30 mouse cellular contexts compared by ENCODE assay signal in genomic region chr11:121118577-121118976, GRCm38 (mm10). TPM values are rescaled to one million over a fixed set of nuclear protein-coding genes. Genes with fewer than 3 reads are reported as not detected.
DNase-seq lines count a peak whose midpoint lies in the region; ATAC-seq and TF ChIP-seq lines count a peak whose summit lies in the region.
"Had no signal": no experiment of that assay in that cellular context is flagged by ENCODE, and none has a peak within 500 bp of the region (broad histone marks: within the 10 kb centered on the region; RNA-seq: fewer than 3 reads in every experiment).

Gene Tex19.2, minus strand, starts transcription at chr11:121118677.

- H3K9ac ChIP-seq in forebrain, embryonic 13.5 days, result no peak within 1 kb of the TSS
- no peak within 1 kb of the TSS for H3K9ac ChIP-seq in midbrain, postnatal 0 days (replicated peaks; ENCODE audit: low read length, poor library complexity, severe bottlenecking)
- H3K9ac ChIP-seq: embryonic facial prominence, embryonic 13.5 days; embryonic facial prominence, embryonic 15.5 days had no signal

- 61% methylated on average over 3 of the region's 3 CpGs for WGBS in forebrain, embryonic 10.5 days
- WGBS in forebrain, embryonic 13.5 days, result 41% methylated on average over 3 of the region's 3 CpGs
- WGBS in midbrain, embryonic 10.5 days, result 75% methylated on average over 3 of the region's 3 CpGs
- WGBS in midbrain, postnatal 0 days, result 60% methylated on average over 3 of the region's 3 CpGs

- DNase-seq in forebrain, embryonic 10.5 days (ENCODE audit: extremely low spot score, low spot score), result no peak
- no peak for DNase-seq in midbrain, embryonic 10.5 days (ENCODE audit: low spot score)
- DNase-seq in midbrain, postnatal 0 days (ENCODE audit: low spot score), result no peak
- DNase-seq in G1E (ENCODE audit: low spot score), result no peak
- no peak for DNase-seq in lung, postnatal 4 days
- DNase-seq: adrenal gland, adult 8-10 months; adrenal gland, postnatal 14 days; adrenal gland, postnatal 36 days; B cell, adult 2 months; cerebellum, adult 11-12 months; cerebellum, adult 2 months; cerebellum, adult 9-10 months; cerebellum, postnatal 10 days; cerebellum, postnatal 25 days; embryo, embryonic 11 days had no signal

- peak within 1 kb of the TSS; percentile 15; the same call in 1 of the 2 replicates for H3K27ac ChIP-seq in forebrain, embryonic 10.5 days
- H3K27ac ChIP-seq in forebrain, embryonic 13.5 days, result no peak within 1 kb of the TSS
- H3K27ac ChIP-seq in midbrain, embryonic 10.5 days (replicated peaks), result 0 out of 2 replicates have a peak within 1 kb of the TSS, but pooled peaks have one; percentile 13
- no peak within 1 kb of the TSS for H3K27ac ChIP-seq in midbrain, postnatal 0 days (ENCODE audit: low read depth, low read length)
- H3K27ac ChIP-seq: embryonic facial prominence, embryonic 13.5 days; embryonic facial prominence, embryonic 15.5 days had no signal

- H3K4me2 ChIP-seq in forebrain, embryonic 13.5 days, result no peak within 1 kb of the TSS
- H3K4me2 ChIP-seq in midbrain, postnatal 0 days (ENCODE audit: low read depth, low read length, poor library complexity, severe bottlenecking), result no peak within 1 kb of the TSS
- H3K4me2 ChIP-seq: embryonic facial prominence, embryonic 13.5 days; embryonic facial prominence, embryonic 15.5 days had no signal

- no peak within 1 kb of the TSS for H3K4me3 ChIP-seq in forebrain, embryonic 10.5 days
- no peak within 1 kb of the TSS for H3K4me3 ChIP-seq in forebrain, embryonic 13.5 days
- no peak within 1 kb of the TSS for H3K4me3 ChIP-seq in midbrain, embryonic 10.5 days
- H3K4me3 ChIP-seq in midbrain, postnatal 0 days (ENCODE audit: low read depth, low read length), result no peak within 1 kb of the TSS
- H3K4me3 ChIP-seq in G1E (ENCODE audit: low read depth, low read length), result peak within 1 kb of the TSS; percentile 73
- H3K4me3 ChIP-seq: embryonic facial prominence, embryonic 13.5 days; embryonic facial prominence, embryonic 15.5 days; erythroblast, embryonic 14.5 days had no signal

- ATAC-seq in forebrain, embryonic 13.5 days, result no peak
- no peak for ATAC-seq in midbrain, postnatal 0 days (ENCODE audit: low FRiP score)
- ATAC-seq in G1E (ENCODE audit: extremely low read depth, insufficient number of reproducible peaks, low FRiP score, poor library complexity, severe bottlenecking), result no peak
- ATAC-seq: activated CD4-positive, CD25-positive, alpha-beta regulatory T cell, adult 4 months; CD4-positive, CD25-positive, alpha-beta regulatory T cell, adult 4 months; forebrain, embryonic 14.5 days; forebrain, embryonic 16.5 days; Patski had no signal

- H3K27me3 ChIP-seq in forebrain, embryonic 10.5 days (ENCODE audit: poor library complexity, severe bottlenecking), result no peaks in the 10 kb centered on the region
- H3K27me3 ChIP-seq in forebrain, embryonic 13.5 days, result no peaks in the 10 kb centered on the region
- no peaks in the 10 kb centered on the region for H3K27me3 ChIP-seq in midbrain, embryonic 10.5 days (ENCODE audit: low read depth, poor library complexity, severe bottlenecking)
- no peaks in the 10 kb centered on the region for H3K27me3 ChIP-seq in midbrain, postnatal 0 days (ENCODE audit: insufficient read depth, low read length)
- 0 out of 2 replicates have a peak, but pooled peaks cover 4% of the 10 kb centered on the region for H3K27me3 ChIP-seq in G1E (ENCODE audit: insufficient read depth, low read length)
- H3K27me3 ChIP-seq: CH12.LX; embryonic facial prominence, embryonic 13.5 days; embryonic facial prominence, embryonic 15.5 days; Patski had no signal

- TF ChIP-seq CTCF in midbrain, postnatal 0 days (IDR thresholded peaks at IDR 0.05), result no peak
- TF ChIP-seq CTCF in G1E (IDR thresholded peaks at IDR 0.05; ENCODE audit: low read depth, low read length), result no peak

- H3K36me3 ChIP-seq in forebrain, embryonic 10.5 days (replicated peaks), result no peaks in the 10 kb centered on the region
- no peaks in the 10 kb centered on the region for H3K36me3 ChIP-seq in forebrain, embryonic 13.5 days (ENCODE audit: poor library complexity, severe bottlenecking)
- H3K36me3 ChIP-seq in midbrain, embryonic 10.5 days, result no peaks in the 10 kb centered on the region
- no peaks in the 10 kb centered on the region for H3K36me3 ChIP-seq in midbrain, postnatal 0 days (ENCODE audit: insufficient read depth, low read length)
- peaks cover 29% of the 10 kb centered on the region for H3K36me3 ChIP-seq in G1E (replicated peaks)
- H3K36me3 ChIP-seq: embryonic facial prominence, embryonic 13.5 days; embryonic facial prominence, embryonic 15.5 days had no signal

- no peaks in the 10 kb centered on the region for H3K9me3 ChIP-seq in forebrain, embryonic 10.5 days
- no peaks in the 10 kb centered on the region for H3K9me3 ChIP-seq in forebrain, embryonic 13.5 days (replicated peaks)
- H3K9me3 ChIP-seq in midbrain, embryonic 10.5 days (replicated peaks), result no peaks in the 10 kb centered on the region
- no peaks in the 10 kb centered on the region for H3K9me3 ChIP-seq in midbrain, postnatal 0 days (ENCODE audit: low read length)
- no peaks in the 10 kb centered on the region for H3K9me3 ChIP-seq in G1E (replicated peaks)
- H3K9me3 ChIP-seq: embryonic facial prominence, embryonic 13.5 days; embryonic facial prominence, embryonic 15.5 days had no signal

- H3K4me1 ChIP-seq in forebrain, embryonic 10.5 days, result peaks cover 16% of the 10 kb centered on the region
- 0 out of 2 replicates have a peak, but pooled peaks cover 3% of the 10 kb centered on the region for H3K4me1 ChIP-seq in forebrain, embryonic 13.5 days
- 0 out of 2 replicates have a peak, but pooled peaks cover 2% of the 10 kb centered on the region for H3K4me1 ChIP-seq in midbrain, embryonic 10.5 days
- H3K4me1 ChIP-seq in midbrain, postnatal 0 days (ENCODE audit: insufficient read depth, low read length), result no peaks in the 10 kb centered on the region
- H3K4me1 ChIP-seq in G1E (ENCODE audit: insufficient read depth, low read depth, low read length), result peaks cover 49% of the 10 kb centered on the region
- H3K4me1 ChIP-seq: embryonic facial prominence, embryonic 13.5 days; embryonic facial prominence, embryonic 15.5 days had no signal

RNA-seq across cellular contexts. Expression of gene Tex19.2, which starts in this region (rescaled TPM):
- polyA plus RNA-seq in forebrain, embryonic 10.5 days (2016; fragmentation: Nextera tagmentation; extraction: Ambion mirVana), result 0.06 TPM in 1 of 2 replicates, not detected in the other
- 0.09 TPM in 1 of 2 replicates, not detected in the other for polyA plus RNA-seq in forebrain, embryonic 13.5 days (2015; fragmentation: Nextera tagmentation; extraction: Ambion mirVana)
- polyA plus RNA-seq in midbrain, embryonic 10.5 days (2016; fragmentation: Nextera tagmentation; extraction: Ambion mirVana), result not detected in 2 replicates
- not detected in 2 replicates for total RNA-seq in midbrain, postnatal 0 days (2014; rRNA removed)
- polyA plus RNA-seq in midbrain, postnatal 0 days (2015; fragmentation: Nextera tagmentation; extraction: Ambion mirVana), result not detected in 2 replicates
- 6.8 and 7.4 TPM in 2 replicates for total RNA-seq in G1E (2014; fragmentation: Nextera tagmentation)
- 8.0 and 10.8 TPM in 2 replicates for total RNA-seq in G1E (2017)
- 13.2 and 17.1 TPM in 2 replicates for polyA plus RNA-seq in G1E (2012)
- total RNA-seq: adrenal gland, adult 18-20 months; adrenal gland, adult 8-10 months; adrenal gland, postnatal 14 days; adrenal gland, postnatal 36 days had no signal
- polyA plus RNA-seq: activated CD4-positive, CD25-positive, alpha-beta regulatory T cell, adult 4 months; CD4-positive, CD25-positive, alpha-beta regulatory T cell, adult 4 months; cerebellum, adult 2 months; cortical plate, adult 2 months; embryonic facial prominence, embryonic 11.5 days; embryonic facial prominence, embryonic 13.5 days; embryonic facial prominence, embryonic 15.5 days; erythroblast, embryonic 14.5 days; forebrain, embryonic 11.5 days; forebrain, embryonic 14.5 days; forebrain, embryonic 16.5 days; frontal cortex, adult 2 months; Patski had no signal

Comparison
In these comparisons a context has a peak if more than half of its experiments do, and no peak if none do; other contexts are left out.
1. RNA of gene Tex19.2 (polyA plus RNA-seq): 13.2 to 17.1 TPM in G1E; 0.06 TPM in forebrain, embryonic 10.5 days, not detected in midbrain, postnatal 0 days, 0.09 TPM in forebrain, embryonic 13.5 days and not detected in midbrain, embryonic 10.5 days; every median in the first group is over 10 times any median in the second.
2. H3K27ac ChIP-seq: peak in forebrain, embryonic 10.5 days (single experiment) and midbrain, embryonic 10.5 days (single experiment); none in forebrain, embryonic 13.5 days (single experiment) and midbrain, postnatal 0 days (single experiment).